Mouse (Mus musculus): Measurements from ENCODE around the gene Txlna. TPM values are rescaled to one million over a fixed set of nuclear protein-coding genes. Genes with fewer than 3 reads are reported as not detected.

The Txlna gene
- polyA plus RNA-seq, 1 experiment from 2014 or later: 101 TPM

GRCm38 (mm10) chr4:129633852-129634251 lies 7.0 kb downstream of the Txlna start:
- Histone ChIP-seq H3K27me3 (ENCODE audit: control insufficient read depth, insufficient read depth, low read length) (no peaks in the 10 kb centered on the region), H3K4me2 (replicated peaks; ENCODE audit: low read depth, low read length) (no peak overlapping the region), H3K9me3 (ENCODE audit: control insufficient read depth, low read length) (no peaks in the 10 kb centered on the region), H3K27ac (ENCODE audit: low read depth, low read length) (no peak overlapping the region), H3K36me3 (ENCODE audit: control insufficient read depth, insufficient read depth, low read length) (peaks cover 31% of the 10 kb centered on the region), H3K4me3 (ENCODE audit: low read depth, low read length) (no peak overlapping the region), H3K9ac (ENCODE audit: low read depth, low read length) (no peak overlapping the region), H3K4me1 (replicated peaks; ENCODE audit: control insufficient read depth, insufficient read depth, low read length) (no peaks in the 10 kb centered on the region)
- 95% methylated on average over 6 of the region's 6 CpGs for WGBS
- no peak for DNase-seq (ENCODE audit: low spot score)
- no peak for ATAC-seq (ENCODE audit: low FRiP score)

GRCm38 (mm10) chr4:129631867-129632266 lies 9.0 kb downstream of the Txlna start:
- H3K4me3 ChIP-seq (ENCODE audit: low read depth, low read length): no peak overlapping the region
- ATAC-seq (ENCODE audit: low FRiP score) (no peak), DNase-seq (ENCODE audit: low spot score) (no peak)
- peaks cover 40% of the 10 kb centered on the region for H3K36me3 ChIP-seq (ENCODE audit: control insufficient read depth, insufficient read depth, low read length)
- H3K9ac ChIP-seq (ENCODE audit: low read depth, low read length): no peak overlapping the region
- H3K4me2 ChIP-seq (replicated peaks; ENCODE audit: low read depth, low read length): no peak overlapping the region
- 96% methylated on average over 12 of the region's 12 CpGs for WGBS
- H3K27me3 ChIP-seq (ENCODE audit: control insufficient read depth, insufficient read depth, low read length): no peaks in the 10 kb centered on the region
- no peaks in the 10 kb centered on the region for H3K9me3 ChIP-seq (ENCODE audit: control insufficient read depth, low read length)
- H3K4me1 ChIP-seq (replicated peaks; ENCODE audit: control insufficient read depth, insufficient read depth, low read length): no peaks in the 10 kb centered on the region
- H3K27ac ChIP-seq (ENCODE audit: low read depth, low read length): no peak overlapping the region

DNA sequence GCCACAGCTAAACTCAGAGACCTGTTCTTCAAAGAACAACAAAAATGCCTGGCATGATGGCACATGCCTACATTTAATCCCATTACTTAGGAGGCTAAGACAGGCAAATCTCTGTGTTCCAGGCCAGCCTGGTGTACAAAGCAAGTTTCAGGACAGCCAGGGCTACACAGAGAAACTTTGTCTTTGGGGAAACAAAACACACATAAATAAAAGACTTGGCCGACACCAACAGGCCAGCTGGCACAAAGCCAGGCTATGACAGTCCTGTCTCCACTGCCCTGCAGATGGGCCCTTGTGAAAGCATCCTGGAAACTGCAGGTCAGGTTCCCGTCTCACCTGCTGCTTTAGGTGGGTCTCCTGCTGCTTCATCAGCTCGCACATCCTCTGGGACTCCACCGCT lies 9.9 kb downstream of the Txlna start:
- 92% methylated on average over 4 of the region's 4 CpGs for WGBS
- peaks cover 38% of the 10 kb centered on the region for H3K36me3 ChIP-seq (ENCODE audit: control insufficient read depth, insufficient read depth, low read length)
- H3K27ac ChIP-seq (ENCODE audit: low read depth, low read length): no peak overlapping the region
- no peak overlapping the region for H3K9ac ChIP-seq (ENCODE audit: low read depth, low read length)
- H3K4me1 ChIP-seq (replicated peaks; ENCODE audit: control insufficient read depth, insufficient read depth, low read length): no peaks in the 10 kb centered on the region
- ATAC-seq (ENCODE audit: low FRiP score) (no peak), DNase-seq (ENCODE audit: low spot score) (no peak)
- H3K9me3 ChIP-seq (ENCODE audit: control insufficient read depth, low read length): no peaks in the 10 kb centered on the region
- no peak overlapping the region for H3K4me2 ChIP-seq (replicated peaks; ENCODE audit: low read depth, low read length)
- H3K27me3 ChIP-seq (ENCODE audit: control insufficient read depth, insufficient read depth, low read length): no peaks in the 10 kb centered on the region
- no peak overlapping the region for H3K4me3 ChIP-seq (ENCODE audit: low read depth, low read length)

- peaks cover 12% of the 10 kb centered on the region for H3K4me1 ChIP-seq (replicated peaks; ENCODE audit: control insufficient read depth, insufficient read depth, low read length)
- 77% methylated on average over 6 of the region's 6 CpGs for WGBS
- no peak for ATAC-seq (ENCODE audit: low FRiP score)
- H3K4me2 ChIP-seq (replicated peaks; ENCODE audit: low read depth, low read length): no peak overlapping the region
- H3K4me3 ChIP-seq (ENCODE audit: low read depth, low read length): no peak overlapping the region
- peaks cover 22% of the 10 kb centered on the region for H3K36me3 ChIP-seq (ENCODE audit: control insufficient read depth, insufficient read depth, low read length)
- H3K9ac ChIP-seq (ENCODE audit: low read depth, low read length): no peak overlapping the region
- H3K9me3 ChIP-seq (ENCODE audit: control insufficient read depth, low read length): no peaks in the 10 kb centered on the region
- no peaks in the 10 kb centered on the region for H3K27me3 ChIP-seq (ENCODE audit: control insufficient read depth, insufficient read depth, low read length)
- H3K27ac ChIP-seq (ENCODE audit: low read depth, low read length): no peak overlapping the region
- DNase-seq (ENCODE audit: low spot score): no peak
Measured at GRCm38 (mm10) chr4:129626035-129626434, 14.8 kb downstream of the Txlna start.

DNA sequence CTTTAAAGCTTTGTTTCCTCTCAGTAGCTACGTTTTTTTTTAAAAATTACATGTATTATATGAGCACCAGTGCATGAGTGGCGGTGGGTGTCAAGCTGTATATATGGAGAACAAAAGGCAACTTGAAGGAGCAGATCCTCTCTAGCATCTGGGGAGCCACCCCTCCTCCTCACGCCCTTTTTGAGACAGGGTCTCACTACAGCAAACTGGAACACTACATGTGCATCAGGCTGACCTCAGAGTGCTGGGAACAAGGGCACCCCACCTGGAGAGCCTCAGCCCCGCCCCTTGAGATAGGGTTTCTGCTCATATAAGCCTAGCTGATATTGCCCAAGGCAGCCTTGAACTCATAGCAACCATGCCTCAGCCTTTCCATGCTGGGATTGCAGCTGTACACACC lies 15.4 kb downstream of the Txlna start:
- Histone ChIP-seq H3K27ac (ENCODE audit: low read depth, low read length) (no peak overlapping the region), H3K9me3 (ENCODE audit: control insufficient read depth, low read length) (no peaks in the 10 kb centered on the region), H3K9ac (ENCODE audit: low read depth, low read length) (no peak overlapping the region), H3K4me1 (replicated peaks; ENCODE audit: control insufficient read depth, insufficient read depth, low read length) (peaks cover 12% of the 10 kb centered on the region), H3K27me3 (ENCODE audit: control insufficient read depth, insufficient read depth, low read length) (no peaks in the 10 kb centered on the region), H3K4me2 (replicated peaks; ENCODE audit: low read depth, low read length) (0 out of 2 replicates have a peak overlapping the region, but pooled peaks have one; percentile 71), H3K4me3 (ENCODE audit: low read depth, low read length) (no peak overlapping the region), H3K36me3 (ENCODE audit: control insufficient read depth, insufficient read depth, low read length) (peaks cover 17% of the 10 kb centered on the region)
- ATAC-seq (ENCODE audit: low FRiP score): no peak
- WGBS: 33% methylated on average over 4 of the region's 4 CpGs
- no peak for DNase-seq (ENCODE audit: low spot score)

DNA sequence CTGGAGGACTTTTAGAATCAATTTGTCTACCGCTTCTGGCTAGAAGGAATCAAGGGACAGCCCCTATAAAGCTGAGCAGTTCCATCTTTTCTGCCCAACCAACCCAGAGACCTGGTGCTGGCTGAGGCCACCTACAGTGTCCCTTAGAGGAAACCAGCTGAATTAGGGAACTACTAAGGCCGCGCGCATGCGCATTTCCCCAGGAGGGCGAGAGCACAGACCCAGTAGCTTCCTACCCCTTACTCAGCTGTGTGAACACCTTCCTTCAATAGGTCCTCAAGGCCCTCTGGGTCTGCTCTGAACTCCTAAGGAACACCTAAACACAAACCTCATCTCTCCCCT lies 15.9 kb downstream of the Txlna start:
- peak overlapping the region; percentile 71 for H3K4me2 ChIP-seq (replicated peaks; ENCODE audit: low read depth, low read length)
- peak overlapping the region; percentile 16 for H3K9ac ChIP-seq (ENCODE audit: low read depth, low read length)
- 2% methylated on average over 6 of the region's 6 CpGs for WGBS
- no peaks in the 10 kb centered on the region for H3K27me3 ChIP-seq (ENCODE audit: control insufficient read depth, insufficient read depth, low read length)
- DNase-seq (ENCODE audit: low spot score) (peak; percentile 79), ATAC-seq (ENCODE audit: low FRiP score) (peak; percentile 6; the same call in 1 of the 2 replicates)
- peak overlapping the region; percentile 58; the same call in 1 of the 2 replicates for H3K4me3 ChIP-seq (ENCODE audit: low read depth, low read length)
- peaks cover 16% of the 10 kb centered on the region for H3K36me3 ChIP-seq (ENCODE audit: control insufficient read depth, insufficient read depth, low read length)
- peaks cover 12% of the 10 kb centered on the region for H3K4me1 ChIP-seq (replicated peaks; ENCODE audit: control insufficient read depth, insufficient read depth, low read length)
- no peaks in the 10 kb centered on the region for H3K9me3 ChIP-seq (ENCODE audit: control insufficient read depth, low read length)
- peak overlapping the region; percentile 82 for H3K27ac ChIP-seq (ENCODE audit: low read depth, low read length)

DNA sequence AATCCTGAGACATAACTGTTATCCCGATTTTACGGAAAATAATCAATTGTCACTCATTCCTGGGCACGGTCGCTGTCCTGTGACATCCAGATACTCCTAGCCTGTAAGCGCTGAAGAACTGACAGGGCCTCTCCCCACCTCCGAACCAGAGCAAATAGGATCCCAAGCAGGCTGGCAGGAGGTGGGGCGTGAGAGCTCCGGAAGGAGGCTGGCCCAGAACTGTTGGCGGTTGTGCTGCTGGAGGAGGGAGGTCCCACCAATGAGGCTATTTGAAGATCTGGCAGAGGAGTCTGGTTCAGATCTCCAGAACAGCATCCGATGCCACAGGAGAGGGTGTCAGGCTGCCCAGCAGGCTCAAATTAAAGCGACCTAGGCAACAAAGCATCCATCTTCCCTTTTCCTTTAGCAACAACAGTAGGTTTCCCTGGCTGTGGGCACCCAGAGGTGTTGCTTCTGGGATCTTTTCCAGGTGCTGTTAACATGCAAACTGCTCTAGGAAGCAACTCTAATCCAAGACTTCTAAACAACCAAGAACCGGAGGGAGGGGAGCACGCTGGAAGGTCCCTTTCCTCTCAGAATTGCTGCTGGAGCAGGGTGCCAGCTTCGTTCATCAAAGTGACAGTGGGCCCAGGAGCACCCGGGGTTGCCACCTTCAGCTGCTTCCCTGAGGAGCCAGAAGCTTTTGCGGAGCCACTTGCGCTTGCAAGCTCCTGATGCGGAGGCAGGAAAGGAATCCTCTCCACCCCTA lies 16.4 kb downstream of the Txlna start:
- H3K27ac ChIP-seq (ENCODE audit: low read depth, low read length): peak overlapping the region; percentile 82
- no peaks in the 10 kb centered on the region for H3K27me3 ChIP-seq (ENCODE audit: control insufficient read depth, insufficient read depth, low read length)
- 1% methylated on average over 18 of the region's 18 CpGs for WGBS
- H3K4me3 ChIP-seq (ENCODE audit: low read depth, low read length): peak overlapping the region; percentile 58
- peaks cover 14% of the 10 kb centered on the region for H3K36me3 ChIP-seq (ENCODE audit: control insufficient read depth, insufficient read depth, low read length)
- peak overlapping the region; percentile 71 for H3K4me2 ChIP-seq (replicated peaks; ENCODE audit: low read depth, low read length)
- ATAC-seq (ENCODE audit: low FRiP score) (peak; percentile 87), DNase-seq (ENCODE audit: low spot score) (peak; percentile 76)
- peaks cover 12% of the 10 kb centered on the region for H3K4me1 ChIP-seq (replicated peaks; ENCODE audit: control insufficient read depth, insufficient read depth, low read length)
- peak overlapping the region; percentile 66 for H3K9ac ChIP-seq (ENCODE audit: low read depth, low read length)
- no peaks in the 10 kb centered on the region for H3K9me3 ChIP-seq (ENCODE audit: control insufficient read depth, low read length)

DNA sequence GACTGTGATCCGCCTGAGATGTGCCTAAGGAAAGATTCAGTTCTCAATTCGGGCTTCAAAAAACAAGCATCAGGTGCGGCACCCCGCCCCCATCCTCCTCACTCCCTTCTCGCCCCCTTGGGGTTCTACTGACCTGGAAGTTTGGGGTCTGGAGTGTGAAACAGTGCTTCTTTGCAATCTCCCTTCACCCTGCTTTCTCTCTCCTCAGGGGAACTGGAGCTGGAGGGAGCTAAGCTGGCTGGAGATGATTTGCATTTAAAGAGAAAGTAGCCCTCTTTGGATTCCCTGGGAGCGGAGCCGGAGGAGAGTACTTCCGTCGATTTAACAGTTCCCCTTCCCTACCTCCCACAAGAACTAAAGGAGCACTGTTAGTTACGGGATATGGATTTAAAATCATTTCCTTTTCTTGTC lies 17.2 kb downstream of the Txlna start, which contains the start of gene Ccdc28b:
Gene Ccdc28b, minus strand, starts transcription at position 267 of the 411 bp plus-strand sequence.
- H3K9me3 ChIP-seq (ENCODE audit: control insufficient read depth, low read length): no peaks in the 10 kb centered on the region
- WGBS: under 1% methylated on average over 10 of the region's 10 CpGs

More for the DNA sequence above, 17.2 kb downstream of the Txlna start, which contains the start of gene Ccdc28b:
- H3K4me3 ChIP-seq (ENCODE audit: low read depth, low read length): peak within 1 kb of the TSS; percentile 58
- H3K4me2 ChIP-seq (replicated peaks; ENCODE audit: low read depth, low read length): peak within 1 kb of the TSS; percentile 71
- peak; percentile 66 for DNase-seq (ENCODE audit: low spot score)
- no peaks in the 10 kb centered on the region for H3K27me3 ChIP-seq (ENCODE audit: control insufficient read depth, insufficient read depth, low read length)
- peaks cover 7% of the 10 kb centered on the region for H3K36me3 ChIP-seq (ENCODE audit: control insufficient read depth, insufficient read depth, low read length)
- H3K4me1 ChIP-seq (replicated peaks; ENCODE audit: control insufficient read depth, insufficient read depth, low read length): peaks cover 12% of the 10 kb centered on the region
- peak within 1 kb of the TSS; percentile 66 for H3K9ac ChIP-seq (ENCODE audit: low read depth, low read length)
- peak within 1 kb of the TSS; percentile 82 for H3K27ac ChIP-seq (ENCODE audit: low read depth, low read length)
- ATAC-seq (ENCODE audit: low FRiP score): peak; percentile 56
